Mouse (Mus musculus): ENCODE measurements around the gene Cadps2.

Cadps2 gene

DNA sequence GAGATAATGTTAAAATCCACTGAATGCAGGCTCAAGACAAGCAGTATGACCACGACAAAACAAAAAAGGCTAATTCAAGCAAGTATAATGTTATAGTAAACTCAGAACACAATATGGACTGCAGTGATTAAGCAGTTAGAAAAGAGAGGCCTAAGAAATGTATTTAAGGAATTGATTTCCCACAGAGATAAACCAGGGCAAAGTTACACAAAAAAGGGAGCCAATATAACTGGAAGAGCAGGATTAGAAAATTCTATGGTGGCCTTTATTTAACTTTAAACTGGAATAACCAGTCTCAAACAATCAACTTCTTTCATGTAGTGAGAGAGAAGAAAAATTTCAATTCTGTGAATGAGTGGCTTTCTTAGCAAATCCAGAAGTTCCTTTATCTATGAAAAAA, 289.3 kb downstream of the Cadps2 start:
- DNase-seq (ENCODE audit: low read depth): no peak

GRCm38 (mm10) chr6:23523710-23524109, 315.5 kb downstream of the Cadps2 start:
- DNase-seq (ENCODE audit: low read depth): no peak

DNA sequence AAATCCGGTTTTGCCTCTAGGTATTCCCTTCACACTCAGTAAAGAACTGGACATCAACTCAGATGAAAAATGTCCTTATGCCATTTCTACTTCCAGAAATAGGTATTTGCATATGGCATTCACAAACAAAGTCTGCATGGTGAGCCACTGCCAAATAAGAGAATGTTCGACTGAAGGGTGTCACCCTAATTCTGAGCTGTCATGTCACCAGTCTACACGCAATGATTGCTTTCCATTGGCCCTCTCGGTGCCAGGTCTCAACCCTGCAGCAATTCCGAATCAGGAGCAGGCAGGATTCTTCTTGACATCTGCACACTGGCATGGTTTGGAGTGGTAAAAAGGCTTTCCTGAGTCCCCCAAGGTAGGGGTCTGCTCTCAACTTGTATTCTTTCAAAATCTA, 316.7 kb downstream of the Cadps2 start:
- DNase-seq (ENCODE audit: low read depth): no peak

DNA sequence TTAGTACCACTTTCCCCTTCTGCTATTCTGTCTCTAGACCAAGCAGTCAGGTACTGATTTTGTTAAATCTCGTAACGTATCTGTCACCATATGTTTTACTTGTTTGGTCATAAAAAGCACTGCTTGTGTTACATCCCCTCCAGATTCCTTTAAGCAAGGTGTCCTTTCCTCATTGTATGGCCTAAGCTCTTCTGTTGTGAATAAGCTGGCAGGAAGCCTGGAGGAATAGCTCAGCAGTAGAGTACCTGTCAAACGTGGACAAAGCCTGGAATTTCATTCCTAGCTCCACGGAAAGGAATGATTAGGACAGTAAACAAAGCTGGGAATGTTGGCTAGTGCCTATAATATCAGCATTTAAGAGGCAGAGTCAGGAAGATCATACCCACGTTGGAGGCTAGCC, 340.6 kb downstream of the Cadps2 start:
- DNase-seq (ENCODE audit: low read depth): no peak

- DNase-seq (ENCODE audit: low read depth): no peak
Measured at GRCm38 (mm10) chr6:23491804-23492203, 347.4 kb downstream of the Cadps2 start.

GRCm38 (mm10) chr6:23490431-23490830, 348.8 kb downstream of the Cadps2 start:
- DNase-seq (ENCODE audit: low read depth): no peak

DNA sequence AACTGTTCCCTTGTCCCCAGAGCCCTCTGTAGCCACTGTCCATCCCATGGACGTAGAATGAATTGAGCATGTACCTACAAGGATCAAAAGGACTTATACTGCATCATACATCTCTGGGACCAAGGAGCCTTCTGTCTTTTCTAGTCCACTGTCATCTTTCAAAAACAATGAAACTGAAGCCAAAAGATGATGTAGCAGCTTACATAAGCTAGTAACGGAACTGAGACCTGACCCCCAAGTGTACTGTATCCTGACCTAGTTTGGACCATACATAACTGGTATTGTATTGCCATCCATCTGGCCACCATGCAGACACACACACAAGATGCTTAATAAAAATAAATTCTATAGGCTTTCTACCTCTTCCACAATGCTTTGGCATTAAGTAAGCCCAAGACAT, 350.2 kb downstream of the Cadps2 start:
- DNase-seq (ENCODE audit: low read depth): no peak

- DNase-seq (ENCODE audit: low read depth): no peak
Measured at GRCm38 (mm10) chr6:23472686-23473085, 366.5 kb downstream of the Cadps2 start.

GRCm38 (mm10) chr6:23471830-23472229, 367.4 kb downstream of the Cadps2 start:
- DNase-seq (ENCODE audit: low read depth): no peak

GRCm38 (mm10) chr6:23467885-23468284, 371.3 kb downstream of the Cadps2 start:
- DNase-seq (ENCODE audit: low read depth): no peak

DNA sequence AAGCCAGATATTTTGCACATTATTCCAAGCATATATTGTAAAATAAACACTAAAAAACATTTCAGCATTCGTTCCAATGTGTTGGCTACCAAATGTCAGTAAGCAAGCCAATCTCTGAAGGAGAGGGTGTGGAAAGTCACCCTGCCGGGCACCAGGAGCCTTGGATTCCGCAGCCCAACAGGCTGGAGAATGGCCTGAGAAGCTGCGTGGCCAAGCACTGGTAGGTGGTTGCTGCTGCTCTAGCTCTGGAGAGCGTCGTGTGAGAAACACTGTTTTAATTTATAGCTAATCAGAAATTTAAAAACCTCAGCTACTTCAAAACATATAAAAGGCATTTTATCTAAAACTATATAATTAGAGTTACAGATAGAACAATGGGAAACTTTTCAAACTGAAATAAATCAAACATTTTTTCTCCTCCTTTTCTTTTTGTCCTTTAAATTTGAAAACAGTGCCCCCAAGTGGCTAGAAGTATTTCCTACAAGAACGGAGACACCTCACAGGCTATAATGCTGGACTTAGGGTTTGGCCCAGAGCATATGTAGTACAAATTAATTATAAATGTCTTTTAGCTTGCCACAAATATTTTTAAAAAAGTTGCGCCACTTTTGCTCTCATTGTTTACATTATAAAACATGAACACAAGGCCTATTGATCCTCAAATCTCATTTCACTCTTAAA, 376.5 kb downstream of the Cadps2 start:
- DNase-seq (ENCODE audit: low read depth): peak; percentile 14

- DNase-seq (ENCODE audit: low read depth): peak; percentile 28
Measured at GRCm38 (mm10) chr6:23457748-23458147, 381.5 kb downstream of the Cadps2 start.

DNA sequence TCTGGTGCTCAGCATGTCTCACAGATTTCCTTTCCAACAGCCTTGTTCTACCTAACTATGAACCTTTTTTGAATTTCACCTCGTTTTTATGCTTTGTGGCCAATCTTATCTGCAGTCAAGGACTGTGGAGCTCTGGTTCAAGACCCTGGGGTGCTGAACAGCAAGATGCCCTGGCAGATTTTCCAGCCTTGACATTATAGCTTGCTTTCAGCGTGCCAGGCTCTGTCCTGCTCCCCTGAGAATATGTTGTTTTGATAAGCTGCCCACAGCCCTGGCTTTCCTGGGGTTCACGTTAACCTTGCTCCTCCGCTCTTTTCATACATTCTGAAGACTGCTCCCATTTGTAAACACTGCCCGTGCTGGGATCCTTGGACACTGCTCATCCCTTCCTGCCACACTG, 385.3 kb downstream of the Cadps2 start:
- DNase-seq (ENCODE audit: low read depth): no peak

DNA sequence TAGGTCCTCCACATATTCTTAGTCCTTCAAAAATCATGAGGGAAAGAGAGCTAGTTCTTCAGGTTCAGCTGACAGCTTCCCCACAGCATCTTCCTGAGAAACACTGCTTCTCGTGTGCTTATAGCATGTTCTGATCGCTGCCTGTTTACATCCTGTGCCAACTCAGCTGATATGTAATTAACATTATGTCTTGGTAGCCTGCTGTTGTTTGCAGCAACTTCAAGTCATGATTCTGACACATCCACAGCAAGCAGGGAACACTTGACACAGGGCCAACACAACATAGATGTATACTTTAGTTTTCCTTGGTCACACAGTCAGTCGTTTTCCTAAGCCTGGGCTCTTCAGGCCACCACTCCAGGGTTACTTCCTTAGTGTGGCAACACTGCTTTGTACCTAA, 399.3 kb downstream of the Cadps2 start:
- DNase-seq (ENCODE audit: low read depth): no peak

DNA sequence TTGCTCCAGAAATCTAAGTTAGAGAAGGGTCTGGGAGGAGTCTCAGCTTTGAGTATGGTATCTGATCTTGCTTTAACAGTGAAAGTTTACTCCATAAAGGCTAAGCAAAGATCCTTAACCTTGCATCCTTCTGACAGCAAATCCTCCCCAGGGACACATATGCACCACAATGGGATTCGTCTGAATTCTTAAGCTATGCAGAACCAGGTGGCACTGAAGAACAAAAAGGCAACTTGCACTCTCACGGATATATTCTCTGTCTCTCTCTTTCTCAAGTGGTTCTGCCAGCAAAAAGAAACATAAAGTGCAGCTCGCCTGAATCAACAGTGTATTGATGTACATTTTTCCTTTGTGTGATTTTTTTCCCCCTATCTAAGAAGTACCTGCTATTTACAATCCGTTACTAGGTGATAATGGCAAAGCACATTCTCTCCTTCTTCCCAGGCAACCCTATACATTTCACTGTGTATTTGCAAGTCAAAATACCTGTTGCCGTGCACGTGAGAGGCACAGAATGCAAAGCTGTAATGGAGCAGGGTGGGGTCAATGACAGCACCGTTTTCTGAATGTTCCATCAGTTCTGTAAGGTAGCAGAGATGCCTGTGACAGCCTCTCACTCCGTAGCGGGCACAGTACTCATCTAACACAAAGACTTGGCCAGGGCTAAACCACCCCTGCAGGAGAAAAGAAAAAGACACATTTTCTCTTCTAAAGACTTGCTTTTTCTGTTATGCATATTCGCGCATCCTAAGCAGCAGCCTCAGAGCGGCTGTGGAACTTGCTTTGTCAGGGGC, 428.8 kb downstream of the Cadps2 start:
- no peak for DNase-seq (ENCODE audit: low read depth)

DNA sequence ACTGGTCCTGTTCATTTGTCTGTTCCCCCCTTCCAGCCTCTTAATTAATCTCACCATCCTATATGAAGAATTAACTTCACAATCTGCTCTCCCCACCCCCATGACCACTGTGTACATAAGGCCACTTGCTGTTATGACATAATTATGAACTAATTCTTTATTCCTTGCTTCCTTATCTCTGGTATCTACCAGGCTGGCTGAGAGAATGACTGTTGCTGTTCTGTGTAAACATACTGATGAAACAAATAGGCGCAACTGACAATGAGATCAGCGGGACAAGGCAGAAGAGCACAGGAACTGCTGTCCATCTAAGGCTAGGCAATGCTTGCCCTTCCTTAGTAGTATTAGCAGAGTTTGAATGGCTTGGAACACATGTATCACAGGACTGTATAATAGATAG, 445.1 kb downstream of the Cadps2 start:
- DNase-seq (ENCODE audit: low read depth): no peak

GRCm38 (mm10) chr6:23392711-23393110, 446.5 kb downstream of the Cadps2 start:
- no peak for DNase-seq (ENCODE audit: low read depth)

GRCm38 (mm10) chr6:23386711-23387110, 452.5 kb downstream of the Cadps2 start:
- DNase-seq (ENCODE audit: low read depth): no peak

- DNase-seq (ENCODE audit: low read depth): no peak
Measured at GRCm38 (mm10) chr6:23383004-23383347, 456.2 kb downstream of the Cadps2 start.

DNA sequence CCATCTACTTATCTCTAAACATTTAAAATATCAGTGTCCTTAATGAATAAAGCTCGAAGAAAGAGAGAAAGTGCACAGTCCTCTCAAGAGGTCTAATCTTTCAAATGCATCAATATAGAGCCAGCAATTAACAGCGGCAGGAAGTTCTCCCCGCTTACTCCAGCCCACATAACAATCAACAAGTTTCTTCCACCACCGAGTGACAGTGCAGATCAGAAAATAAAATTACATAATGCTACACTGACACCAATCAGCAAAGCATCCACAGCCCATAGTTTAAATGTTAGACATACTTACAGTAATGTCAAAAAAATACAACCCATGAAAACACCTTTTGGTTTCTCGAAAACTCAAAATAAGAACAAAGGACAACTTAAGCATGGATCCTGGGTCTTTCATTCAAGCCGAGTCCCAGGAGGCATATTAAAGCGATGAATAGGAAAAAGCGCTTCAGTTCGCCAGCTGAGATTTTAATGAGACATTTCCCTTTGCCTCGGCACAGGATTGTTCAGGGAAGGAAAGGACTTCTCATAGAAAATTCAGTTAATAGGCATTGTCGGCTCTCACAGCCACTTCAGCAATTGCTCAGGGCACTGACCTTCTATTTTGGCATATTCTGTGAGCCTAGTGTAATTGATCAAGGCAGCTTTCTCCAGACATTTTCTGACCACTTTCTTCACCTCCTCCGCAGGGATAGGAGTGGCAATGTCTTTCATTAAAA, 456.8 kb downstream of the Cadps2 start:
- no peak for DNase-seq (ENCODE audit: low read depth)

DNA sequence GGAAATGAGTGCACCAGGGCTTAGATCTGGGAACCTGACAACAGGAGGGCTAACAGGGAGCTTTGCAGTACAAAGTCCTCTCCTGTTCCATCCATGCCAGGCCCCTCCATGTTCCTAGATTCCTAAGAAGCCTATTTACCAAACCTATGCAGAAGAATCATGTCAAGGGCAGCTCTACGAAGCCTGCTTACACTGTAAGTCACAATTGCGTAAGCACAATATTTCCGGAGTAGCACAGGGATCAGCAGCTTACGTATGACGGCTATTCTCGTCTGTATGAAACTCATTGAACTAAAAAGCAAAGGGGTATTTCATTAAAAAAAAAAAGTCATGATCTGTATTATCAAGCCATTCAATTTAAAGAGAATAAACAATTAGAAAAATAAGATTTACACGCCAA, 462.9 kb downstream of the Cadps2 start:
- DNase-seq (ENCODE audit: low read depth): no peak

GRCm38 (mm10) chr6:23361842-23362451, 477.3 kb downstream of the Cadps2 start:
- no peak for DNase-seq (ENCODE audit: low read depth)

DNA sequence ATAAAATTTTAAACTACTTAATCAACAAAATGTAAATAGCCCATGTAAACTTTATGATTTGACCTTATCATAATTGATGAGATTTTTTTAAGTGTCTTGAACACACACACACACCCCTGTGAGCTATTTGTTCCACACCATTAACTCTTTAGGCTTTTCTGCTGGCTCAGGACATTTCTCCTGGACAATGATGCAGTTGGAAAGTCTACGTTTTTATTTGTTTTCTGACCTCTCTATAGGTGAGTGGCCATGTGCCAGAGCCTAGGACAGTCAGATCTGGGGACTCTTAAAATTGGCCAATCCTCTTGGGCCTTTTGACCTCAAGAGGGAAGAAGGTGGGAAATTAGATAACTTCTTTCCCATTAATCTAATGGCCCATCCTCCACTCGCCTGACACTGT, 478.6 kb downstream of the Cadps2 start:
- DNase-seq (ENCODE audit: low read depth): no peak
